Mouse (Mus musculus) MEL (cell line): Measurements from ENCODE around the gene Runx3. TPM values are rescaled to one million over a fixed set of nuclear protein-coding genes. Genes with fewer than 3 reads are reported as not detected.

ENCODE experiments used
- DNase-seq: peaks from one replicate; pipeline ENCODE4 v3.0.0; 2011; ENCODE audit warnings: low read depth, low spot score
- H3K27ac ChIP-seq: 2 replicates; pipeline ENCODE4 v1.5.1; 2012; ENCODE audit warnings: low read depth, mild to moderate bottlenecking, control low read depth, low read length, moderate library complexity; ENCODE audit not compliant: control insufficient read depth
- H3K27me3 ChIP-seq, 2 experiments: fragments of 150-350 bp in 1 of 2; sonication (generic) in 1 of 2; 2 replicates each; pipeline ENCODE4 v1.6.1; 2012; ENCODE audit warnings: low read length in 2 of 2, mild to moderate bottlenecking in 2 of 2, improper control_type of control experiment in 1 of 2, moderate library complexity in 1 of 2; ENCODE audit not compliant: insufficient read depth in 2 of 2, control insufficient read depth in 1 of 2
- H3K36me3 ChIP-seq, 2 experiments: 2 replicates each; pipeline ENCODE4 v1.6.1; 2012 to 2014; ENCODE audit warnings: low read length in 2 of 2, improper control_type of control experiment in 1 of 2, inconsistent platforms in 1 of 2, mild to moderate bottlenecking in 1 of 2; ENCODE audit not compliant: insufficient read depth in 2 of 2, control insufficient read depth in 1 of 2
- H3K4me1 ChIP-seq, 2 experiments: fragments of 150-350 bp in 1 of 2; sonication (generic) in 1 of 2; 2 replicates each; pipeline ENCODE4 v1.6.1; 2012; ENCODE audit warnings: low read length in 2 of 2, improper control_type of control experiment in 1 of 2, mild to moderate bottlenecking in 1 of 2; ENCODE audit not compliant: insufficient read depth in 2 of 2, control insufficient read depth in 1 of 2
- H3K4me3 ChIP-seq, 2 experiments: fragments of 150-350 bp in 1 of 2; sonication (generic) in 1 of 2; 2 replicates each; pipeline ENCODE4 v1.5.1; 2012; ENCODE audit warnings: low read depth in 2 of 2, low read length in 2 of 2, mild to moderate bottlenecking in 2 of 2, moderate library complexity in 2 of 2, control low read depth in 1 of 2, improper control_type of control experiment in 1 of 2; ENCODE audit not compliant: control insufficient read depth in 1 of 2, insufficient read depth in 1 of 2
- H3K79me2 ChIP-seq: 2 replicates; pipeline ENCODE4 v1.6.1; 2012; ENCODE audit warnings: mild to moderate bottlenecking, low read length, moderate library complexity; ENCODE audit not compliant: control insufficient read depth, poor library complexity, insufficient read depth
- H3K9ac ChIP-seq: 2 replicates; pipeline ENCODE4 v1.6.1; 2012; ENCODE audit warnings: low read depth, mild to moderate bottlenecking, control low read depth, low read length, moderate library complexity; ENCODE audit not compliant: control insufficient read depth, poor library complexity, severe bottlenecking
- H3K9me3 ChIP-seq: fragments of 150-350 bp; sonication (generic); replicated peaks from 2 replicates; pipeline ENCODE4 v1.6.1; 2012; ENCODE audit warnings: mild to moderate bottlenecking, low read length, improper control_type of control experiment, moderate library complexity; ENCODE audit not compliant: insufficient read depth
- BHLHE40 ChIP-seq: IDR thresholded peaks from 2 replicates; pipeline ENCODE4 v1.6.1; 2012; ENCODE audit warnings: low read depth, mild to moderate bottlenecking, inconsistent platforms, low read length, improper control_type of control experiment, borderline replicate concordance
- CHD1 ChIP-seq: IDR thresholded peaks from 2 replicates; pipeline ENCODE4 v1.6.1; 2012; ENCODE audit warnings: low read depth, mild to moderate bottlenecking, inconsistent platforms, low read length, improper control_type of control experiment
- CHD2 ChIP-seq: IDR thresholded peaks from 2 replicates; pipeline ENCODE4 v1.6.1; 2011; ENCODE audit warnings: low read length, improper control_type of control experiment
- CTCF ChIP-seq, 3 experiments: IDR thresholded peaks in 2 of 3; conservative IDR thresholded peaks in 1 of 3; 2 replicates each; pipeline ENCODE4 v1.5.1; 2011 to 2012; ENCODE audit warnings: low read length in 3 of 3, low read depth in 2 of 3, mild to moderate bottlenecking in 2 of 3, improper control_type of control experiment in 1 of 3, inconsistent platforms in 1 of 3, mixed read lengths in 1 of 3, moderate library complexity in 1 of 3; ENCODE audit not compliant: control insufficient read depth in 1 of 3, insufficient read depth in 1 of 3, poor library complexity in 1 of 3, severe bottlenecking in 1 of 3
- E2F4 ChIP-seq: IDR thresholded peaks from 2 replicates; pipeline ENCODE4 v1.6.1; 2011; ENCODE audit warnings: low read depth, low read length, improper control_type of control experiment, borderline replicate concordance
- ELF1 ChIP-seq: IDR thresholded peaks from 2 replicates; pipeline ENCODE4 v1.6.1; 2014; ENCODE audit warnings: low read depth, mild to moderate bottlenecking, inconsistent platforms, low read length, improper control_type of control experiment, moderate library complexity
- EP300 ChIP-seq, 2 experiments: IDR thresholded peaks; 2 replicates each; pipeline ENCODE4 v1.6.1; 2011; ENCODE audit warnings: improper control_type of control experiment in 2 of 2, low read length in 2 of 2, low read depth in 1 of 2, mild to moderate bottlenecking in 1 of 2
- ETS1 ChIP-seq: IDR thresholded peaks from 2 replicates; pipeline ENCODE4 v1.6.1; 2012; ENCODE audit warnings: low read depth, mild to moderate bottlenecking, inconsistent platforms, low read length, improper control_type of control experiment, moderate library complexity
- GATA1 ChIP-seq: IDR thresholded peaks from 2 replicates; pipeline ENCODE4 v1.6.1; 2011; ENCODE audit warnings: low read depth, low read length, improper control_type of control experiment
- HCFC1 ChIP-seq: IDR thresholded peaks from 2 replicates; pipeline ENCODE4 v1.6.1; 2012; ENCODE audit warnings: low read depth, mild to moderate bottlenecking, inconsistent platforms, low read length, improper control_type of control experiment, moderate library complexity
- KAT2A ChIP-seq: conservative IDR thresholded peaks from 2 replicates; pipeline ENCODE4 v1.6.1; 2012; ENCODE audit warnings: low read depth, low read length, improper control_type of control experiment, inconsistent platforms
- MAFK ChIP-seq: IDR thresholded peaks from 2 replicates; pipeline ENCODE4 v1.6.1; 2011; ENCODE audit warnings: low read depth, mild to moderate bottlenecking, low read length, improper control_type of control experiment, borderline replicate concordance
- MAZ ChIP-seq: IDR thresholded peaks from 2 replicates; pipeline ENCODE4 v1.6.1; 2012; ENCODE audit warnings: low read depth, mild to moderate bottlenecking, inconsistent platforms, low read length, improper control_type of control experiment
- MEF2A ChIP-seq: IDR thresholded peaks from 2 replicates; pipeline ENCODE4 v1.6.1; 2014; ENCODE audit warnings: low read depth, mild to moderate bottlenecking, inconsistent platforms, low read length, improper control_type of control experiment; ENCODE audit not compliant: poor library complexity, insufficient replicate concordance, severe bottlenecking; ENCODE audit errors: extremely low read depth
- MXI1 ChIP-seq: IDR thresholded peaks from 2 replicates; pipeline ENCODE4 v1.6.1; 2011; ENCODE audit warnings: mild to moderate bottlenecking, low read depth, low read length, improper control_type of control experiment
- MYB ChIP-seq: IDR thresholded peaks from 2 replicates; pipeline ENCODE4 v1.6.1; 2011; ENCODE audit warnings: mild to moderate bottlenecking, low read depth, low read length, improper control_type of control experiment
- MYC ChIP-seq: IDR thresholded peaks from 2 replicates; pipeline ENCODE4 v1.6.1; 2011; ENCODE audit warnings: low read depth, mild to moderate bottlenecking, low read length, improper control_type of control experiment, moderate library complexity
- NELFE ChIP-seq: IDR thresholded peaks from 2 replicates; pipeline ENCODE4 v1.6.1; 2011; ENCODE audit warnings: low read depth, low read length, improper control_type of control experiment
- NRF1 ChIP-seq: IDR thresholded peaks from 2 replicates; pipeline ENCODE4 v1.6.1; 2014; ENCODE audit warnings: low read depth, mild to moderate bottlenecking, inconsistent platforms, low read length, improper control_type of control experiment, moderate library complexity; ENCODE audit not compliant: poor library complexity, insufficient read depth, severe bottlenecking
- POLR2A ChIP-seq, 2 experiments: IDR thresholded peaks; 2 replicates each; pipeline ENCODE4 v1.6.1; 2011 to 2012; ENCODE audit warnings: low read length in 2 of 2, mild to moderate bottlenecking in 2 of 2, control low read depth in 1 of 2, improper control_type of control experiment in 1 of 2, low read depth in 1 of 2, moderate library complexity in 1 of 2; ENCODE audit not compliant: control insufficient read depth in 1 of 2, insufficient read depth in 1 of 2, poor library complexity in 1 of 2
- POLR2AphosphoS2 ChIP-seq: IDR thresholded peaks from 2 replicates; pipeline ENCODE4 v1.6.1; 2011; ENCODE audit warnings: low read length, improper control_type of control experiment
- POLR2AphosphoS5 ChIP-seq: IDR thresholded peaks from 2 replicates; pipeline ENCODE4 v1.6.1; 2012; ENCODE audit warnings: low read depth, borderline replicate concordance, mild to moderate bottlenecking, inconsistent platforms, low read length, moderate library complexity, mixed read lengths
- RAD21 ChIP-seq: IDR thresholded peaks from 2 replicates; pipeline ENCODE4 v1.6.1; 2011; ENCODE audit warnings: mild to moderate bottlenecking, low read depth, low read length, improper control_type of control experiment
- RCOR1 ChIP-seq: IDR thresholded peaks from 2 replicates; pipeline ENCODE4 v1.6.1; 2012; ENCODE audit warnings: low read depth, mild to moderate bottlenecking, inconsistent platforms, low read length, improper control_type of control experiment
- SIN3A ChIP-seq: IDR thresholded peaks from 2 replicates; pipeline ENCODE4 v1.6.1; 2012; ENCODE audit warnings: low read length, improper control_type of control experiment, inconsistent platforms
- SMC3 ChIP-seq: IDR thresholded peaks from 2 replicates; pipeline ENCODE4 v1.6.1; 2011; ENCODE audit warnings: low read depth, low read length, improper control_type of control experiment
- TAL1 ChIP-seq: IDR thresholded peaks from 2 replicates; pipeline ENCODE4 v1.6.1; 2012; ENCODE audit warnings: mild to moderate bottlenecking, inconsistent platforms, low read length, moderate library complexity, mixed read lengths
- TBP ChIP-seq: IDR thresholded peaks from 2 replicates; pipeline ENCODE4 v1.8.0; 2011; ENCODE audit warnings: low read depth, low read length, improper control_type of control experiment
- TCF12 ChIP-seq: IDR thresholded peaks from 2 replicates; pipeline ENCODE4 v1.6.1; 2014; ENCODE audit warnings: low read depth, mild to moderate bottlenecking, inconsistent platforms, low read length, improper control_type of control experiment, moderate library complexity
- USF1 ChIP-seq: IDR thresholded peaks from 2 replicates; pipeline ENCODE4 v1.6.1; 2014; ENCODE audit warnings: low read depth, mild to moderate bottlenecking, inconsistent platforms, low read length, improper control_type of control experiment, moderate library complexity
- USF2 ChIP-seq, 2 experiments: IDR thresholded peaks; 2 replicates each; pipeline ENCODE4 v1.6.1; 2011 to 2012; ENCODE audit warnings: improper control_type of control experiment in 2 of 2, low read length in 2 of 2, borderline replicate concordance in 1 of 2, inconsistent platforms in 1 of 2, low read depth in 1 of 2, mild to moderate bottlenecking in 1 of 2; ENCODE audit not compliant: insufficient read depth in 1 of 2
- ZC3H11A ChIP-seq: IDR thresholded peaks from 2 replicates; pipeline ENCODE4 v1.6.1; 2012; ENCODE audit warnings: low read depth, mild to moderate bottlenecking, inconsistent platforms, low read length, improper control_type of control experiment
- ZKSCAN1 ChIP-seq: IDR thresholded peaks from 2 replicates; pipeline ENCODE4 v1.6.1; 2012; ENCODE audit warnings: low read depth, mild to moderate bottlenecking, inconsistent platforms, low read length, improper control_type of control experiment, moderate library complexity
- ZMIZ1 ChIP-seq: IDR thresholded peaks from 2 replicates; pipeline ENCODE4 v1.6.1; 2012; ENCODE audit warnings: low read depth, mild to moderate bottlenecking, inconsistent platforms, low read length, improper control_type of control experiment, moderate library complexity
- ZNF384 ChIP-seq: IDR thresholded peaks from 2 replicates; pipeline ENCODE4 v1.6.1; 2012; ENCODE audit warnings: low read depth, mild to moderate bottlenecking, inconsistent platforms, low read length, improper control_type of control experiment
- polyA plus RNA-seq, 2 experiments: library from polyadenylated mRNA; stranded (reverse) in 1 of 2; unstranded in 1 of 2; fragments of >175 nt in 1 of 2; fragments of >200 nt in 1 of 2; gene quantifications; 2 replicates each; pipeline versions ENCODE4 v1.2.1 to v1.2.4; 2012; ENCODE audit warnings: low replicate concordance in 2 of 2, low read depth in 1 of 2; ENCODE audit not compliant: insufficient read length in 2 of 2, insufficient read depth in 1 of 2, missing spikeins in 1 of 2
- total RNA-seq: library from RNA; depleted of rRNA; stranded (reverse); fragments of 300-350 nt; gene quantifications from 2 replicates; pipeline ENCODE4 v1.2.3, GENCODE M21; 2012

Gene Runx3
- total and polyA plus RNA-seq, 3 experiments = 4.3 to 29.2 TPM; not detected in 1

DNA sequence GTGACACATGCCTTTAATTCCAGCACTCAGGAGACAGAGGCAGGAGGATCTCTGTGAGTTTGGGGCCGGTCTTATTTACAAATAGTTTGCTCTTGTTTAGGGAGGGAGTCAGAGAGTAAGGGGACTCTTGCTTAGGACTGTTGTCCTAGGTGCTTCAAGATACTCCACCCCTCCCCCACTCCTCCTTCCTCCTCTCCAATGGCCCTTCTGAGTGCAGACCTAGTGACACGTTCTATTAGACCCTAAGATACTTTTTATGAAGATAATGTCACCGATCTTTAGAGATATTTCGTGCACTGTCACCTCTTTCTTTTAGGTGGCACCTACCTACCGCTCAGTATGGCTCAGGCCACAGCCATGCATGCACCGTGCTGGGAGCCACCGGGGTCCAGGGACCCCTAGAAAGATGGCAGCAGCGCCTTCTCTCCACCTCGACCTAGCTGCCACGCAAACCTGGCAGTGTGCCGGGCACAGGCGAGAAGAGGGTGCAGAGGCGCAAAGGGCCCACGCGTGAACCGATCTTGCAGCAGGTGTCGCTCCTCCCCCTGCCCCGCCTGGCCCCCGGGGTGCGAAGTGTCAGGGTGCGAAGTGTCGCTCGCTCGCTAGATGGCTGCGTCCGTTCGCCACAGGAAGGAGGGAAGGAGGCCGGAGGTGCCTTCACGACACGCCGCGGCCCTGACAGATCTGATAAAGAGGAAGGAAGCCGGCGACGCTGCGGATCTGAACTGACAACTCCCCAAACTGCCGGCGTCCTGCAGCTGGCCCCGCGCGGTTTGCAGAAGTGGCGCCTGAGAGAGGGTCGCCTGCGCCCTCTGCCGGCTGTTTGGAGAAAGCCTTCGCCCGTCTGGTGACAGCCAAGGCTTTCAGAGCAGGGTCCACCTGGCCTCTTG lies 85.5 kb downstream of the Runx3 start:
- Histone ChIP-seq H3K9me3 (no peaks in the 10 kb centered on the region), H3K27me3 (no peaks in the 10 kb centered on the region), H3K4me1 (peaks cover 0 to 16% of the 10 kb centered on the region in 2 experiments; a peak in 2 of 4 replicates), H3K9ac (peak overlapping the region; percentile 68), H3K4me3 (peak overlapping the region; percentile 46 to 62), H3K79me2 (no peaks in the 10 kb centered on the region; the same call in 1 of the 2 replicates), H3K27ac (peak overlapping the region; percentile 68), H3K36me3 (peaks cover 0 to 3% of the 10 kb centered on the region in 2 experiments; a peak in 2 of 4 replicates)
- peak; percentile 98 for DNase-seq
- peak; percentile 45 for TF ChIP-seq NELFE
- peak; percentile 30 to 61; a peak in 1 of 4 replicates for TF ChIP-seq POLR2A (IDR thresholded peaks at IDR 0.05; ENCODE audit: control insufficient read depth in 1 of 2, insufficient read depth in 1 of 2, low read depth in 1 of 2, low read length in 2 of 2, poor library complexity in 1 of 2)
- TF ChIP-seq RCOR1 = no peak
- peak; percentile 54; the same call in 1 of the 2 replicates for TF ChIP-seq MYC
- TF ChIP-seq MAZ = peak; percentile 76; the same call in 1 of the 2 replicates
- no peak for TF ChIP-seq USF1
- TF ChIP-seq MEF2A = no peak
- peak; percentile 73 for TF ChIP-seq GATA1
- peak; percentile 64 for TF ChIP-seq HCFC1
- no peak; the same call in 1 of the 2 replicates for TF ChIP-seq TAL1
- no peak for TF ChIP-seq POLR2AphosphoS2
- peak; percentile 91 for TF ChIP-seq RAD21
- peak; percentile 94 for TF ChIP-seq ZC3H11A
- TF ChIP-seq ZMIZ1 = no peak
- peak; percentile 98 for TF ChIP-seq SMC3
- no peak for TF ChIP-seq POLR2AphosphoS5
- TF ChIP-seq CHD1 = no peak
- TF ChIP-seq TBP = 0 out of 2 replicates have a peak, but pooled peaks have one; percentile 5
- TF ChIP-seq ELF1 = peak; percentile 67
- no peak for TF ChIP-seq USF2 (IDR thresholded peaks at IDR 0.05; ENCODE audit: borderline replicate concordance in 1 of 2, insufficient read depth in 1 of 2, low read depth in 1 of 2, low read length in 2 of 2)
- TF ChIP-seq EP300 (IDR thresholded peaks at IDR 0.05; ENCODE audit: low read depth in 1 of 2, low read length in 2 of 2) = peak; percentile 14 to 85; a peak in 3 of 4 replicates
- TF ChIP-seq MYB = peak; percentile 80; the same call in 1 of the 2 replicates
- peak; percentile 87 for TF ChIP-seq MXI1
- TF ChIP-seq TCF12 = peak; percentile 67
- no peak for TF ChIP-seq KAT2A
- no peak for TF ChIP-seq E2F4
- TF ChIP-seq CHD2 = no peak
- peak; percentile 74 to 99 (median 97) for TF ChIP-seq CTCF (IDR thresholded peaks at IDR 0.05 in 2 of 3, conservative IDR thresholded peaks at IDR 0.05 in 1 of 3; ENCODE audit: control insufficient read depth in 1 of 3, insufficient read depth in 1 of 3, low read depth in 2 of 3, low read length in 3 of 3, poor library complexity in 1 of 3, severe bottlenecking in 1 of 3)
- no peak for TF ChIP-seq ZKSCAN1
- 0 out of 2 replicates have a peak, but pooled peaks have one; percentile 34 for TF ChIP-seq NRF1
- TF ChIP-seq SIN3A = peak; percentile 95
- no peak for TF ChIP-seq MAFK
- TF ChIP-seq ZNF384 = no peak
- peak; percentile 83 for TF ChIP-seq ETS1
- no peak; the same call in 1 of the 2 replicates for TF ChIP-seq BHLHE40
